ENCODE assay signal across 8 mouse cellular contexts in genomic region chr17:17827658-17828190, GRCm38 (mm10). TPM values are rescaled to one million over a fixed set of nuclear protein-coding genes. Genes with fewer than 3 reads are reported as not detected.
A peak's percentile ranks its signal among the peaks of the same experiment; 100 is the strongest.
DNase-seq lines count a peak whose midpoint lies in the region; ATAC-seq and TF ChIP-seq lines count a peak whose summit lies in the region.

No protein-coding gene starts in this region.

- TF ChIP-seq EP300 in ES-Bruce4 (IDR thresholded peaks at IDR 0.05; ENCODE audit: insufficient read depth, low read depth, low read length), result peak; percentile 76; the same call in 1 of the 2 replicates
- no peak for TF ChIP-seq EP300 in lung, postnatal 0 days (IDR thresholded peaks at IDR 0.05)

- peak; percentile 25 for ATAC-seq in lung, postnatal 0 days

- H3K9me3 ChIP-seq in ES-Bruce4 (replicated peaks; ENCODE audit: control insufficient read depth, insufficient read depth, low read length, poor library complexity, severe bottlenecking), result no peaks in the 10 kb centered on the region
- no peaks in the 10 kb centered on the region for H3K9me3 ChIP-seq in forebrain, embryonic 10.5 days
- H3K9me3 ChIP-seq in lung, postnatal 0 days (ENCODE audit: low read length), result no peaks in the 10 kb centered on the region

- no peak for TF ChIP-seq CTCF in ES-Bruce4 (IDR thresholded peaks at IDR 0.05; ENCODE audit: low read depth, low read length)
- no peak for TF ChIP-seq CTCF in bone marrow macrophage, adult 2 months (IDR thresholded peaks at IDR 0.05; ENCODE audit: low read depth, low read length)
- TF ChIP-seq CTCF in lung, postnatal 0 days (IDR thresholded peaks at IDR 0.05), result no peak

- 0% methylated on average over 13 of the region's 13 CpGs for WGBS in forebrain, embryonic 10.5 days
- WGBS in lung, postnatal 0 days, result 0% methylated on average over 13 of the region's 13 CpGs

- peak overlapping the region; percentile 91 for H3K9ac ChIP-seq in ES-Bruce4 (ENCODE audit: low read depth, poor library complexity, severe bottlenecking)
- H3K9ac ChIP-seq in lung, postnatal 0 days (replicated peaks; ENCODE audit: low read depth), result peak overlapping the region; percentile 76

- peaks cover 6% of the 10 kb centered on the region for H3K4me1 ChIP-seq in ES-Bruce4 (ENCODE audit: control insufficient read depth, insufficient read depth, low read length)
- H3K4me1 ChIP-seq in bone marrow macrophage, adult 2 months (ENCODE audit: control insufficient read depth, insufficient read depth, low read length), result peaks cover 11% of the 10 kb centered on the region
- peaks cover 54% of the 10 kb centered on the region for H3K4me1 ChIP-seq in forebrain, embryonic 10.5 days
- H3K4me1 ChIP-seq in lung, postnatal 0 days (ENCODE audit: insufficient read depth, low read depth, low read length), result no peaks in the 10 kb centered on the region

- peak overlapping the region; percentile 91 for H3K4me2 ChIP-seq in lung, postnatal 0 days (replicated peaks; ENCODE audit: low read depth, low read length)

- peak overlapping the region; percentile 87 for H3K27ac ChIP-seq in ES-Bruce4 (ENCODE audit: insufficient read depth, low read length)
- no peak overlapping the region for H3K27ac ChIP-seq in bone marrow macrophage, adult 2 months (ENCODE audit: insufficient read depth, low read depth, low read length)
- H3K27ac ChIP-seq in forebrain, embryonic 10.5 days, result peak overlapping the region; percentile 98
- peak overlapping the region; percentile 99 for H3K27ac ChIP-seq in lung, postnatal 0 days (ENCODE audit: low read length)

- no peaks in the 10 kb centered on the region; the same call in 1 of the 2 replicates for H3K36me3 ChIP-seq in ES-Bruce4 (ENCODE audit: control insufficient read depth, insufficient read depth, low read length, poor library complexity, severe bottlenecking)
- peaks cover 29% of the 10 kb centered on the region for H3K36me3 ChIP-seq in forebrain, embryonic 10.5 days (replicated peaks)
- no peaks in the 10 kb centered on the region for H3K36me3 ChIP-seq in lung, postnatal 0 days (ENCODE audit: insufficient read depth, low read length)

- H3K4me3 ChIP-seq in ES-Bruce4 (ENCODE audit: low read depth, low read length), result peak overlapping the region; percentile 64
- H3K4me3 ChIP-seq in bone marrow macrophage, adult 2 months (ENCODE audit: insufficient read depth, low read length), result peak overlapping the region; percentile 79
- H3K4me3 ChIP-seq in forebrain, embryonic 10.5 days, result peak overlapping the region; percentile 77
- peak overlapping the region; percentile 94 for H3K4me3 ChIP-seq in lung, postnatal 0 days (ENCODE audit: low read depth, low read length)

- intact Hi-C loops in heart, postnatal 10 days (cut with DNase I), result loop anchor here (2.0 kb wide), 1 partner anchor 61 kb away; no protein-coding TSS in a partner anchor

- TF ChIP-seq POLR2A in ES-Bruce4 (IDR thresholded peaks at IDR 0.05; ENCODE audit: insufficient read depth, low read length), result no peak
- TF ChIP-seq POLR2A in bone marrow macrophage, adult 2 months (IDR thresholded peaks at IDR 0.05; ENCODE audit: borderline replicate concordance, low read depth, low read length), result no peak

- no peaks in the 10 kb centered on the region for H3K27me3 ChIP-seq in ES-Bruce4 (ENCODE audit: control insufficient read depth, insufficient read depth, low read length, poor library complexity, severe bottlenecking)
- no peaks in the 10 kb centered on the region for H3K27me3 ChIP-seq in forebrain, embryonic 10.5 days (ENCODE audit: poor library complexity, severe bottlenecking)
- H3K27me3 ChIP-seq in lung, postnatal 0 days (replicated peaks; ENCODE audit: insufficient read depth, low read length), result no peaks in the 10 kb centered on the region

- DNase-seq in forebrain, embryonic 10.5 days (ENCODE audit: extremely low spot score, low spot score), result peak; percentile 91
- peak; percentile 68 to 78 for DNase-seq in heart, postnatal 10 days
- peak; percentile 89 to 91 for DNase-seq in kidney, postnatal 4 days
- peak; percentile 53 for DNase-seq in lung, postnatal 0 days (ENCODE audit: low spot score)
- peak; percentile 88 for DNase-seq in retina, embryonic 14.5 days (ENCODE audit: low spot score)
- no peak for DNase-seq in natural killer cell, adult 2 months (ENCODE audit: low spot score in 2 of 2)

RNA-seq across cellular contexts. Expression of gene Spaca6, which starts 0.8 kb away (rescaled TPM):
- 81.0 and 82.4 TPM in 2 replicates for polyA plus RNA-seq in ES-Bruce4 (2011; ENCODE audit: insufficient read depth, insufficient read length, low read depth, missing spikeins)
- 110 and 127 TPM in 2 replicates for polyA plus RNA-seq in bone marrow macrophage, adult 2 months (2012; ENCODE audit: insufficient read depth, insufficient read length, missing spikeins)
- polyA plus RNA-seq in forebrain, embryonic 10.5 days (2016; fragmentation: Nextera tagmentation; extraction: Ambion mirVana), result 51.0 and 53.7 TPM in 2 replicates
- 10 to 100 TPM; 24.6 to 27.2 TPM for total RNA-seq in heart, postnatal 10 days (2021)
- polyA plus RNA-seq in lung, postnatal 0 days (2015; fragmentation: Nextera tagmentation; extraction: Ambion mirVana), result 16.6 and 17.9 TPM in 2 replicates

RNA-seq across cellular contexts. Expression of gene Has1, which starts 27.3 kb away (rescaled TPM):
- polyA plus RNA-seq in ES-Bruce4 (2011; ENCODE audit: insufficient read depth, insufficient read length, low read depth, missing spikeins), result not detected in 2 replicates
- not detected in 2 replicates for polyA plus RNA-seq in bone marrow macrophage, adult 2 months (2012; ENCODE audit: insufficient read depth, insufficient read length, missing spikeins)
- polyA plus RNA-seq in forebrain, embryonic 10.5 days (2016; fragmentation: Nextera tagmentation; extraction: Ambion mirVana), result 1.00 and 1.4 TPM in 2 replicates
- total RNA-seq in heart, postnatal 10 days (2021), result under 1 TPM; 0.40 to 0.77 TPM
- 1.9 and 2.4 TPM in 2 replicates for polyA plus RNA-seq in lung, postnatal 0 days (2015; fragmentation: Nextera tagmentation; extraction: Ambion mirVana)

RNA-seq across cellular contexts. Expression of gene Fpr1, which starts 56.0 kb away (rescaled TPM):
- not detected in 2 replicates for polyA plus RNA-seq in ES-Bruce4 (2011; ENCODE audit: insufficient read depth, insufficient read length, low read depth, missing spikeins)
- 17.9 and 19.5 TPM in 2 replicates for polyA plus RNA-seq in bone marrow macrophage, adult 2 months (2012; ENCODE audit: insufficient read depth, insufficient read length, missing spikeins)
- not detected in 2 replicates for polyA plus RNA-seq in forebrain, embryonic 10.5 days (2016; fragmentation: Nextera tagmentation; extraction: Ambion mirVana)
- total RNA-seq in heart, postnatal 10 days (2021), result under 1 TPM in 1 of 2 experiments, not detected in 1; 0.20 TPM
- polyA plus RNA-seq in lung, postnatal 0 days (2015; fragmentation: Nextera tagmentation; extraction: Ambion mirVana), result 13.7 and 14.9 TPM in 2 replicates

RNA-seq across cellular contexts. Expression of gene Fpr2, which starts 59.9 kb away (rescaled TPM):
- polyA plus RNA-seq in ES-Bruce4 (2011; ENCODE audit: insufficient read depth, insufficient read length, low read depth, missing spikeins), result not detected in 2 replicates
- polyA plus RNA-seq in bone marrow macrophage, adult 2 months (2012; ENCODE audit: insufficient read depth, insufficient read length, missing spikeins), result 54.1 and 56.6 TPM in 2 replicates
- polyA plus RNA-seq in forebrain, embryonic 10.5 days (2016; fragmentation: Nextera tagmentation; extraction: Ambion mirVana), result not detected in 2 replicates
- total RNA-seq in heart, postnatal 10 days (2021), result under 1 TPM in 1 of 2 experiments, not detected in 1; 0.40 TPM
- 12.6 and 15.4 TPM in 2 replicates for polyA plus RNA-seq in lung, postnatal 0 days (2015; fragmentation: Nextera tagmentation; extraction: Ambion mirVana)

RNA-seq across cellular contexts. Expression of gene Fpr3, which starts 59.9 kb away (rescaled TPM):
- polyA plus RNA-seq in ES-Bruce4 (2011; ENCODE audit: insufficient read depth, insufficient read length, low read depth, missing spikeins), result not detected in 2 replicates
- not detected in 2 replicates for polyA plus RNA-seq in bone marrow macrophage, adult 2 months (2012; ENCODE audit: insufficient read depth, insufficient read length, missing spikeins)
- polyA plus RNA-seq in forebrain, embryonic 10.5 days (2016; fragmentation: Nextera tagmentation; extraction: Ambion mirVana), result not detected in 2 replicates
- total RNA-seq in heart, postnatal 10 days (2021), result not detected
- not detected in 2 replicates for polyA plus RNA-seq in lung, postnatal 0 days (2015; fragmentation: Nextera tagmentation; extraction: Ambion mirVana)

Comparison
In these comparisons a context has a peak if more than half of its experiments do, and no peak if none do; other contexts are left out.
1. DNase-seq: peak in forebrain, embryonic 10.5 days (single experiment), heart, postnatal 10 days (2 of 2), kidney, postnatal 4 days (2 of 2), lung, postnatal 0 days (single experiment) and retina, embryonic 14.5 days (single experiment); none in natural killer cell, adult 2 months (0 of 2).
2. RNA of gene Fpr1, which starts 56.0 kb away (polyA plus RNA-seq): 17.9 to 19.5 TPM in bone marrow macrophage, adult 2 months and 13.7 to 14.9 TPM in lung, postnatal 0 days; not detected in forebrain, embryonic 10.5 days and not detected in ES-Bruce4; every median in the first group is over 10 times any median in the second.
3. Peak in every context shown above with its lines, with median percentiles within 50 percentile points of each other: H3K4me3 ChIP-seq.